Mouse (Mus musculus) bone marrow macrophage, adult 2 months (primary cell): ENCODE data around the gene Mrpl43. TPM values are rescaled to one million over a fixed set of nuclear protein-coding genes. Genes with fewer than 3 reads are reported as not detected.

Source experiments
- H3K27ac ChIP-seq: 2 replicates; pipeline ENCODE4 v1.5.1; 2012; ENCODE audit warnings: low read depth, low read length; ENCODE audit not compliant: insufficient read depth
- H3K4me1 ChIP-seq: 2 replicates; pipeline ENCODE4 v1.6.1; 2012; ENCODE audit warnings: low read length; ENCODE audit not compliant: control insufficient read depth, insufficient read depth
- H3K4me3 ChIP-seq: 2 replicates; pipeline ENCODE4 v1.5.1; 2012; ENCODE audit warnings: mild to moderate bottlenecking, low read length, moderate library complexity; ENCODE audit not compliant: insufficient read depth
- CTCF ChIP-seq: IDR thresholded peaks from 2 replicates; pipeline ENCODE4 v1.5.1; 2012; ENCODE audit warnings: low read depth, mild to moderate bottlenecking, low read length, moderate library complexity
- POLR2A ChIP-seq: IDR thresholded peaks from 2 replicates; pipeline ENCODE4 v1.6.1; 2012; ENCODE audit warnings: mild to moderate bottlenecking, low read depth, low read length, borderline replicate concordance
- polyA plus RNA-seq: library from polyadenylated mRNA; stranded (reverse); fragments of >200 nt; gene quantifications from 2 replicates; pipeline ENCODE4 v1.2.4, GENCODE M21; 2012; ENCODE audit not compliant: missing spikeins, insufficient read depth, insufficient read length

The Mrpl43 gene
- 38.5 and 42.1 TPM in 2 replicates for polyA plus RNA-seq

GRCm38 (mm10) chr19:45005957-45006712 lies at the start of gene Mrpl43:
Mrpl43 (minus strand) TSS chr19:45006442.
- no peak for TF ChIP-seq CTCF
- TF ChIP-seq POLR2A: no peak
- Histone ChIP-seq H3K4me3 (peak within 1 kb of the TSS; percentile 92), H3K4me1 (peaks cover 10% of the 10 kb centered on the region), H3K27ac (peak within 1 kb of the TSS; percentile 79)

- Histone ChIP-seq H3K4me1 (peaks cover 28% of the 10 kb centered on the region), H3K27ac (no peak overlapping the region), H3K4me3 (no peak overlapping the region)
- TF ChIP-seq CTCF (no peak), POLR2A (no peak)
Measured at GRCm38 (mm10) chr19:45054892-45055690, 48.8 kb upstream of the Mrpl43 start.

DNA sequence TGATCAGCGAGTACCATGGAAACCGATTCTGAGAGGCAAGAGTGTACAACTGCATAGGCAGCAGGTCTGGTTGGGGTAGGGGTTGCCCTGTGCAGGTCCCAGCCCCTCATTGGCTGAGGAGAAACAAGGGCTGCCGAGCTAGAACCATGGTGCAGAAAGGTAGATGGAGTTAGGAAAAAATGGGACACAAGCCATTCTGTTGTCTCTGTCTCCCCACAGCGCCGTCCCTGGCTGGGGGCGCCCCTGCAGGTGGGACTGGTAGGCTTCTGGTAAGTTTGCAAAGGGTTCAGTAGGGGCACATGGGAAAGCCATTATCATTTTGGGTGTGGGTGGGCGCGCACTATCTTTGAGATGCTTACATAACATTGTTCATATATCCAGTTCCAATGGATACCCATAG lies 47.2 kb upstream of the Mrpl43 start:
- no peak overlapping the region for H3K27ac ChIP-seq
- no peak for TF ChIP-seq POLR2A
- TF ChIP-seq CTCF: no peak
- H3K4me3 ChIP-seq: no peak overlapping the region
- H3K4me1 ChIP-seq: peaks cover 37% of the 10 kb centered on the region

DNA sequence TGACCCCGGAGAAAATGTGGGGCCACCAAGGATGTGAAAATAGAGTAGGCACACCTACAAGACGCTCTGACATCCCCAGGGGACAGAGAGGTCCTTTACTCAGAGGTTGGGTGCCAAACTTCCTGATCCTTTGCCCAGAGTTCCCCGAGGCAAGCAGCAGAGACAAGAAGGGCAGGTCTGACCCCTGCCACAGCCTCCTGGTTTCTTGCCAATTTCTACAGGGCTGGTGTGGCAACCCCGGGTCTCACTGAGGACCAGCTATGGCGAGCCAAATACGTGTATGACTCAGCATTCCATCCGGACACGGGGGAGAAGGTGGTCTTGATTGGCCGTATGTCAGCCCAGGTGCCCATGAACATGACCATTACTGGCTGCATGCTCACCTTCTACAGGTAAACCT lies 43.3 kb upstream of the Mrpl43 start:
- Histone ChIP-seq H3K27ac (no peak overlapping the region), H3K4me1 (peaks cover 20% of the 10 kb centered on the region), H3K4me3 (no peak overlapping the region)
- TF ChIP-seq POLR2A: no peak
- no peak for TF ChIP-seq CTCF

- Histone ChIP-seq H3K4me3 (peak overlapping the region; percentile 67), H3K27ac (peak overlapping the region; percentile 75), H3K4me1 (peaks cover 19% of the 10 kb centered on the region)
- TF ChIP-seq CTCF (no peak), POLR2A (no peak)
Measured at GRCm38 (mm10) chr19:45048644-45049365, 42.6 kb upstream of the Mrpl43 start.

GRCm38 (mm10) chr19:45047935-45048643 lies 41.8 kb upstream of the Mrpl43 start:
- H3K27ac ChIP-seq: peak overlapping the region; percentile 75
- peak overlapping the region; percentile 67 for H3K4me3 ChIP-seq
- H3K4me1 ChIP-seq: peaks cover 19% of the 10 kb centered on the region
- TF ChIP-seq CTCF: no peak

DNA sequence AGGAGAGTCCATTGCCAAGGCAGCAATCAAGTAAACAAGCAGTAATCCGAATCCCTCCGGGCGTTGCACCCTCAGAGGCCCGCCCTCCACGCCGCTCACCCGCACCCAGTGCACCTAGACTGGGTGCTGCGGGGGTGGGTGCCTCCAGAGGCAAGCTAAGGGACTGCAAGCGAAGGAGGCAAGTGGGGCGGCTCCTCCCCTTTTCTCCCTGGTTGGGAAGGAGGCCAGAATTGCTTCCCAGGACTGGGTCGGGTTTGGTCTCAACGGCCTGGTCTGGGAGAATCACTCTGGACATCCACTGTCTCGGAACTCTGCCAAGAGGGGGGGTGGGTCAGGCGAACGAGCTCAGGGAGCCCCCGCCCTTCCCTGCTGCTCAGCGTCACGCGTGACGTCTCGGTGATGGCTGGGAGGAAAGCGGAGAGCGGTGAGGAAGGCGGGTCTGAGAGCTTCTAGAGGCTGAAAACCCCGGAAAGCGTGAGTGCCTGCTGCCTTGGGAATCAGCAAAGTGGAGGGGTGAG lies 41.2 kb upstream of the Mrpl43 start, which contains the start of gene Sfxn3:
Gene Sfxn3 (plus strand): TSS at position 87 of the 518 bp plus-strand sequence.
- Histone ChIP-seq H3K27ac (peak within 1 kb of the TSS; percentile 75), H3K4me3 (peak within 1 kb of the TSS; percentile 67), H3K4me1 (peaks cover 19% of the 10 kb centered on the region)
- TF ChIP-seq POLR2A: no peak
- TF ChIP-seq CTCF: no peak

- Histone ChIP-seq H3K4me1 (peaks cover 19% of the 10 kb centered on the region), H3K4me3 (peak overlapping the region; percentile 67), H3K27ac (no peak overlapping the region; the same call in 1 of the 2 replicates)
- TF ChIP-seq CTCF (no peak), POLR2A (no peak)
Measured at GRCm38 (mm10) chr19:45046523-45047321, 40.5 kb upstream of the Mrpl43 start.
